Mouse (Mus musculus) stomach, postnatal 0 days (tissue): ENCODE measurements around the gene Anxa3. TPM values are rescaled to one million over a fixed set of nuclear protein-coding genes. Genes with fewer than 3 reads are reported as not detected.

ENCODE experiments used
- ATAC-seq: fragments of 200-750 bp; cut with Nextera tagmentation; 2 replicates; pipeline ENCODE4 v1.8.0; 2017; ENCODE audit not compliant: low FRiP score, low TSS enrichment
- DNase-seq: peaks from one replicate; pipeline ENCODE4 v3.0.0-alpha.2; 2016; ENCODE audit warnings: low spot score
- H3K27ac ChIP-seq: fragments of 300-500 bp; sonication (generic); replicated peaks from 2 replicates; pipeline ENCODE4 v1.5.1; 2014; ENCODE audit warnings: mild to moderate bottlenecking, control low read depth
- H3K27me3 ChIP-seq: fragments of 300-500 bp; sonication (generic); 2 replicates; pipeline ENCODE4 v1.6.1; 2014; ENCODE audit warnings: low read length; ENCODE audit not compliant: control insufficient read depth, insufficient read depth
- H3K36me3 ChIP-seq: fragments of 300-500 bp; sonication (generic); 2 replicates; pipeline ENCODE4 v1.6.1; 2014; ENCODE audit warnings: low read length, mixed read lengths; ENCODE audit not compliant: control insufficient read depth, insufficient read depth
- H3K4me1 ChIP-seq: fragments of 300-500 bp; sonication (generic); replicated peaks from 2 replicates; pipeline ENCODE4 v1.6.1; 2014; ENCODE audit warnings: antibody characterized with exemption; ENCODE audit not compliant: control insufficient read depth, insufficient read depth
- H3K4me2 ChIP-seq: fragments of 300-500 bp; sonication (generic); replicated peaks from 2 replicates; pipeline ENCODE4 v1.6.1; 2014; ENCODE audit warnings: low read depth, mild to moderate bottlenecking, control low read depth, moderate library complexity
- H3K4me3 ChIP-seq: fragments of 300-500 bp; sonication (generic); 2 replicates; pipeline ENCODE4 v1.5.1; 2014; ENCODE audit warnings: low read depth, low read length, control low read depth
- H3K9ac ChIP-seq: fragments of 300-500 bp; sonication (generic); 2 replicates; pipeline ENCODE4 v1.6.1; 2014; ENCODE audit warnings: mild to moderate bottlenecking, low read length, control low read depth, mixed read lengths
- H3K9me3 ChIP-seq: fragments of 300-500 bp; sonication (generic); 2 replicates; pipeline ENCODE4 v1.6.1; 2016; ENCODE audit warnings: low read length; ENCODE audit not compliant: control insufficient read depth
- CTCF ChIP-seq: IDR thresholded peaks from 2 replicates; pipeline ENCODE4 v1.5.1; 2016; ENCODE audit warnings: antibody characterized with exemption, low read depth, mild to moderate bottlenecking, moderate library complexity
- EP300 ChIP-seq: optimal IDR thresholded peaks from 2 replicates; pipeline ENCODE3; 2016; ENCODE audit warnings: antibody characterized with exemption
- WGBS: fragments of 180-500 bp; shearing (Covaris S2); extraction: QIAGEN DNeasy Blood & Tissue Kit; methylation state at CpG from one replicate; pipeline ENCODE4 v1.1.7; 2014; 5-methylcytosine and 5-hydroxymethylcytosine counted together
- polyA plus RNA-seq: library from polyadenylated mRNA; unstranded; fragments of >200 nt; fragmentation: Nextera tagmentation; extraction: Ambion mirVana; gene quantifications from 2 replicates; pipeline ENCODE4 v1.2.1, GENCODE M21; 2015

Anxa3 gene
- polyA plus RNA-seq, 1 experiment from 2014 or later = 91.4 TPM

GRCm38 (mm10) chr5:96870996-96871395 lies 77.9 kb downstream of the Anxa3 start:
- H3K27me3 ChIP-seq = no peaks in the 10 kb centered on the region
- H3K36me3 ChIP-seq = no peaks in the 10 kb centered on the region
- ATAC-seq (no peak), DNase-seq (no peak)
- no peak overlapping the region for H3K4me2 ChIP-seq
- H3K4me3 ChIP-seq = no peak overlapping the region
- H3K9me3 ChIP-seq = no peaks in the 10 kb centered on the region
- no peak overlapping the region for H3K9ac ChIP-seq
- no peaks in the 10 kb centered on the region for H3K4me1 ChIP-seq
- TF ChIP-seq EP300 (no peak), CTCF (no peak)
- H3K27ac ChIP-seq = no peak overlapping the region
- WGBS = 62% methylated on average over 12 of the region's 12 CpGs

GRCm38 (mm10) chr5:96878178-96878577 lies 85.0 kb downstream of the Anxa3 start:
- H3K4me1 ChIP-seq = no peaks in the 10 kb centered on the region
- no peak overlapping the region for H3K9ac ChIP-seq
- DNase-seq (peak; percentile 31), ATAC-seq (no peak)
- no peaks in the 10 kb centered on the region for H3K27me3 ChIP-seq
- no peak overlapping the region for H3K4me2 ChIP-seq
- no peaks in the 10 kb centered on the region for H3K36me3 ChIP-seq
- no peak overlapping the region for H3K27ac ChIP-seq
- no peak overlapping the region for H3K4me3 ChIP-seq
- no peak for TF ChIP-seq EP300
- peak; percentile 74 for TF ChIP-seq CTCF
- no peaks in the 10 kb centered on the region for H3K9me3 ChIP-seq
- WGBS = 100% methylated on average over 1 of the region's 1 CpGs

GRCm38 (mm10) chr5:96878851-96879540 lies 85.9 kb downstream of the Anxa3 start:
- Histone ChIP-seq H3K4me2 (no peak overlapping the region), H3K36me3 (no peaks in the 10 kb centered on the region), H3K9ac (no peak overlapping the region), H3K9me3 (no peaks in the 10 kb centered on the region), H3K27ac (no peak overlapping the region), H3K4me1 (no peaks in the 10 kb centered on the region), H3K27me3 (no peaks in the 10 kb centered on the region), H3K4me3 (no peak overlapping the region)
- TF ChIP-seq CTCF = no peak
- TF ChIP-seq EP300 = no peak
- ATAC-seq (no peak), DNase-seq (no peak)
- 86% methylated on average over 11 of the region's 11 CpGs for WGBS

GRCm38 (mm10) chr5:96880231-96880630 lies 87.1 kb downstream of the Anxa3 start:
- Histone ChIP-seq H3K27ac (no peak overlapping the region), H3K9me3 (no peaks in the 10 kb centered on the region), H3K4me1 (no peaks in the 10 kb centered on the region), H3K9ac (no peak overlapping the region), H3K27me3 (no peaks in the 10 kb centered on the region), H3K4me3 (no peak overlapping the region), H3K4me2 (no peak overlapping the region), H3K36me3 (no peaks in the 10 kb centered on the region)
- no peak for TF ChIP-seq EP300
- no peak for TF ChIP-seq CTCF
- 73% methylated on average over 5 of the region's 5 CpGs for WGBS
- ATAC-seq = no peak
- no peak for DNase-seq

GRCm38 (mm10) chr5:96881118-96881517 lies 88.0 kb downstream of the Anxa3 start:
- WGBS = 63% methylated on average over 3 of the region's 3 CpGs
- Histone ChIP-seq H3K4me1 (no peaks in the 10 kb centered on the region), H3K9ac (no peak overlapping the region), H3K4me3 (no peak overlapping the region), H3K36me3 (no peaks in the 10 kb centered on the region), H3K27me3 (no peaks in the 10 kb centered on the region), H3K27ac (no peak overlapping the region), H3K4me2 (no peak overlapping the region), H3K9me3 (no peaks in the 10 kb centered on the region)
- TF ChIP-seq CTCF = no peak
- no peak for ATAC-seq
- DNase-seq = no peak

- no peak for DNase-seq
- TF ChIP-seq EP300 (no peak), CTCF (no peak)
- 73% methylated on average over 3 of the region's 3 CpGs for WGBS
Observed at GRCm38 (mm10) chr5:96881613-96882012, 88.5 kb downstream of the Anxa3 start.

More at GRCm38 (mm10) chr5:96881613-96882012, 88.5 kb downstream of the Anxa3 start:
- Histone ChIP-seq H3K27me3 (no peaks in the 10 kb centered on the region), H3K4me2 (no peak overlapping the region), H3K36me3 (no peaks in the 10 kb centered on the region), H3K27ac (no peak overlapping the region), H3K9ac (no peak overlapping the region), H3K9me3 (no peaks in the 10 kb centered on the region), H3K4me3 (no peak overlapping the region), H3K4me1 (no peaks in the 10 kb centered on the region)
- no peak for ATAC-seq
